Mouse (Mus musculus) small intestine, adult 2 months (tissue): ENCODE data around the gene Plekhg5. TPM values are rescaled to one million over a fixed set of nuclear protein-coding genes. Genes with fewer than 3 reads are reported as not detected.

Experiments
- H3K27ac ChIP-seq: fragments of 200-500 bp; 2 replicates; pipeline ENCODE4 v1.5.1; 2012; ENCODE audit warnings: low read depth, low read length, control low read depth, inconsistent platforms; ENCODE audit not compliant: insufficient read depth
- H3K27me3 ChIP-seq: fragments of 200-500 bp; 2 replicates; pipeline ENCODE4 v1.6.1; 2012; ENCODE audit warnings: mild to moderate bottlenecking, moderate library complexity, low read length, inconsistent platforms; ENCODE audit not compliant: control insufficient read depth, insufficient read depth
- H3K36me3 ChIP-seq: fragments of 200-500 bp; 2 replicates; pipeline ENCODE4 v1.6.1; 2012; ENCODE audit warnings: mild to moderate bottlenecking, low read length, control low read depth, inconsistent platforms; ENCODE audit not compliant: control insufficient read depth, insufficient read depth
- H3K4me1 ChIP-seq: fragments of 200-500 bp; 2 replicates; pipeline ENCODE4 v1.6.1; 2012; ENCODE audit warnings: low read length, inconsistent platforms, mixed read lengths; ENCODE audit not compliant: control insufficient read depth, insufficient read depth, insufficient read length
- H3K4me3 ChIP-seq: fragments of 200-500 bp; 2 replicates; pipeline ENCODE4 v1.5.1; 2012; ENCODE audit warnings: low read depth, mild to moderate bottlenecking, control low read depth, inconsistent platforms, low read length, moderate library complexity
- CTCF ChIP-seq: fragments of 200-500 bp; IDR thresholded peaks from 2 replicates; pipeline ENCODE4 v1.5.1; 2012; ENCODE audit warnings: low read depth, mild to moderate bottlenecking, control low read depth, inconsistent platforms, low read length, moderate library complexity, mixed read lengths; ENCODE audit not compliant: insufficient replicate concordance, insufficient read length; ENCODE audit errors: extremely low read depth
- POLR2A ChIP-seq: fragments of 200-500 bp; IDR thresholded peaks from 2 replicates; pipeline ENCODE4 v1.6.1; 2012; ENCODE audit warnings: low read depth, mild to moderate bottlenecking, control low read depth, inconsistent platforms, low read length, moderate library complexity
- WGBS: fragments of 180-500 bp; shearing (Covaris S2); methylation state at CpG from one replicate; pipeline ENCODE4 v1.1.7; 2018; 5-methylcytosine and 5-hydroxymethylcytosine counted together
- polyA plus RNA-seq: library from polyadenylated mRNA; depleted of rRNA; stranded (reverse); fragments of >200 nt; gene quantifications from 2 replicates; pipeline ENCODE4 v1.2.3, GENCODE M21; 2012

Plekhg5 gene
- polyA plus RNA-seq, 1 experiment, result 15.7 TPM

- Histone ChIP-seq H3K27ac (no peak within 1 kb of the TSS), H3K4me3 (peak within 1 kb of the TSS; percentile 59), H3K36me3 (no peaks in the 10 kb centered on the region), H3K4me1 (peaks cover 11% of the 10 kb centered on the region), H3K27me3 (peaks cover 6% of the 10 kb centered on the region)
- WGBS, result 2% methylated on average over 54 of the region's 57 CpGs
- TF ChIP-seq CTCF, result no peak
- no peak for TF ChIP-seq POLR2A
Measured at GRCm38 (mm10) chr4:152151966-152152544, 79.8 kb downstream of the Plekhg5 start, which contains the start of gene Espn. Gene Espn (minus strand): TSS chr4:152152371.

GRCm38 (mm10) chr4:152153771-152154177 lies 81.5 kb downstream of the Plekhg5 start:
- Histone ChIP-seq H3K4me3 (peak overlapping the region; percentile 47), H3K4me1 (peaks cover 15% of the 10 kb centered on the region), H3K36me3 (no peaks in the 10 kb centered on the region), H3K27me3 (peaks cover 6% of the 10 kb centered on the region), H3K27ac (no peak overlapping the region)
- 1% methylated on average over 23 of the region's 23 CpGs for WGBS
- peak; percentile 89 for TF ChIP-seq CTCF
- no peak for TF ChIP-seq POLR2A

- Histone ChIP-seq H3K27ac (no peak overlapping the region), H3K27me3 (peaks cover 16% of the 10 kb centered on the region), H3K36me3 (no peaks in the 10 kb centered on the region), H3K4me3 (no peak overlapping the region), H3K4me1 (peaks cover 24% of the 10 kb centered on the region)
- TF ChIP-seq POLR2A (no peak), CTCF (no peak)
- 57% methylated on average over 4 of the region's 4 CpGs for WGBS
Measured at GRCm38 (mm10) chr4:152155019-152155418, 82.7 kb downstream of the Plekhg5 start.

GRCm38 (mm10) chr4:152157779-152158584 lies 85.7 kb downstream of the Plekhg5 start:
- Histone ChIP-seq H3K27me3 (peaks cover 10% of the 10 kb centered on the region; the same call in 1 of the 2 replicates), H3K36me3 (no peaks in the 10 kb centered on the region), H3K27ac (no peak overlapping the region), H3K4me3 (peak overlapping the region; percentile 73), H3K4me1 (peaks cover 39% of the 10 kb centered on the region)
- WGBS, result 9% methylated on average over 21 of the region's 21 CpGs
- TF ChIP-seq CTCF, result peak; percentile 83; the same call in 1 of the 2 replicates
- TF ChIP-seq POLR2A, result no peak

GRCm38 (mm10) chr4:152158585-152159284 lies 86.4 kb downstream of the Plekhg5 start, which contains the start of gene Hes2:
Gene Hes2 (plus strand): TSS chr4:152158867.
- peak within 1 kb of the TSS; percentile 73 for H3K4me3 ChIP-seq

GRCm38 (mm10) chr4:152159285-152159678 lies 87.0 kb downstream of the Plekhg5 start:
- 1% methylated on average over 19 of the region's 19 CpGs for WGBS
- H3K27me3 ChIP-seq, result peaks cover 10% of the 10 kb centered on the region; the same call in 1 of the 2 replicates
- H3K27ac ChIP-seq, result peak overlapping the region; percentile 93
- peaks cover 37% of the 10 kb centered on the region for H3K4me1 ChIP-seq
- TF ChIP-seq POLR2A (no peak), CTCF (no peak)
- no peaks in the 10 kb centered on the region for H3K36me3 ChIP-seq
- H3K4me3 ChIP-seq, result peak overlapping the region; percentile 73

More at GRCm38 (mm10) chr4:152158585-152159284, 86.4 kb downstream of the Plekhg5 start, which contains the start of gene Hes2:
- WGBS, result 1% methylated on average over 35 of the region's 35 CpGs
- Histone ChIP-seq H3K4me1 (peaks cover 37% of the 10 kb centered on the region), H3K36me3 (no peaks in the 10 kb centered on the region), H3K27me3 (peaks cover 10% of the 10 kb centered on the region; the same call in 1 of the 2 replicates), H3K27ac (peak within 1 kb of the TSS; percentile 93)
- TF ChIP-seq POLR2A (0 out of 2 replicates have a peak, but pooled peaks have one; percentile 4), CTCF (no peak)
